Mouse (Mus musculus) intestine, embryonic 15.5 days (tissue): ENCODE measurements around the gene Olfr281. TPM values are rescaled to one million over a fixed set of nuclear protein-coding genes. Genes with fewer than 3 reads are reported as not detected.
"Not testable (repeated sequence)": the region's sequence is repeated elsewhere in the genome, so short reads cannot be mapped to it uniquely, and the experiment has no call there.

Experiments used
- ATAC-seq: fragments of 200-750 bp; cut with Nextera tagmentation; 2 replicates; pipeline ENCODE4 v1.8.0; 2017; ENCODE audit warnings: moderate TSS enrichment, moderate library complexity
- H3K27ac ChIP-seq: fragments of 300-500 bp; sonication (generic); 2 replicates; pipeline ENCODE4 v1.5.1; 2015; ENCODE audit warnings: mild to moderate bottlenecking, inconsistent platforms
- H3K27me3 ChIP-seq: fragments of 300-500 bp; sonication (generic); replicated peaks from 2 replicates; pipeline ENCODE4 v1.6.1; 2015; ENCODE audit warnings: inconsistent platforms
- H3K36me3 ChIP-seq: fragments of 300-500 bp; sonication (generic); 2 replicates; pipeline ENCODE4 v1.6.1; 2015; ENCODE audit warnings: inconsistent platforms
- H3K4me1 ChIP-seq: fragments of 300-500 bp; sonication (generic); replicated peaks from 2 replicates; pipeline ENCODE4 v1.6.1; 2015; ENCODE audit warnings: inconsistent platforms
- H3K4me2 ChIP-seq: fragments of 300-500 bp; sonication (generic); replicated peaks from 2 replicates; pipeline ENCODE4 v1.6.1; 2015; ENCODE audit warnings: mild to moderate bottlenecking, inconsistent platforms
- H3K4me3 ChIP-seq: fragments of 300-500 bp; sonication (generic); replicated peaks from 2 replicates; pipeline ENCODE4 v1.5.1; 2015; ENCODE audit warnings: inconsistent platforms
- H3K9ac ChIP-seq: fragments of 300-500 bp; sonication (generic); 2 replicates; pipeline ENCODE4 v1.6.1; 2015; ENCODE audit warnings: inconsistent platforms
- H3K9me3 ChIP-seq: fragments of 300-500 bp; sonication (generic); 2 replicates; pipeline ENCODE4 v1.6.1; 2016; ENCODE audit warnings: inconsistent platforms
- WGBS: fragments of 180-500 bp; shearing (Covaris S2); methylation state at CpG from one replicate; pipeline ENCODE4 v1.1.7; 2015; 5-methylcytosine and 5-hydroxymethylcytosine counted together
- polyA plus RNA-seq: library from polyadenylated mRNA; unstranded; fragments of >200 nt; fragmentation: Nextera tagmentation; extraction: Ambion mirVana; gene quantifications from 2 replicates; pipeline ENCODE4 v1.2.1, GENCODE M21; 2015

Gene Olfr281
- not detected in 2 replicates for polyA plus RNA-seq

DNA sequence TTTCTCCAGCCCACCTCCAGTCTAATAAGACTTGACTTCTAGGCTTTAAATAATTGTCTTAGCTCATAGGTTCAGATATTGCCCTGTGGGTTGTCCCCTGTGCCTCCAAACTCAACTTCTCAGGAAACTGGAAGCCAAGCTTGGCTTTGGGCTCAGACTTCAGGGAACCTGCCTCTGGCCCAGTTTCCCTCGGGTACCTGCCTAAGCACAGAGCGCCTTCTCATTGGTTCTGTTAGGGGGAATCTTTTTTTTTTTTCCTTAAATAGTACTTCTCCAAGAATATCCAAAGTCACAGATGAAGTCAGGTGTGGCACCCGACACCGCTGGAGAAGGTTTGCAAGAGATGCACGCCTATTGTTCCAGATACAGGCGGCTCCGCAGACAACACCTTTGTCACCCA lies at the start of gene Olfr281:
Olfr281 (plus strand) TSS at position 301 of the 400 bp plus-strand sequence.
- Histone ChIP-seq H3K4me3 (no peak within 1 kb of the TSS), H3K27ac (no peak within 1 kb of the TSS), H3K36me3 (no peaks in the 10 kb centered on the region), H3K27me3 (no peaks in the 10 kb centered on the region; the same call in 1 of the 2 replicates), H3K9me3 (no peaks in the 10 kb centered on the region), H3K4me2 (no peak within 1 kb of the TSS), H3K4me1 (no peaks in the 10 kb centered on the region), H3K9ac (no peak within 1 kb of the TSS)
- WGBS, result 89% methylated on average over 7 of the region's 7 CpGs
- no peak for ATAC-seq

DNA sequence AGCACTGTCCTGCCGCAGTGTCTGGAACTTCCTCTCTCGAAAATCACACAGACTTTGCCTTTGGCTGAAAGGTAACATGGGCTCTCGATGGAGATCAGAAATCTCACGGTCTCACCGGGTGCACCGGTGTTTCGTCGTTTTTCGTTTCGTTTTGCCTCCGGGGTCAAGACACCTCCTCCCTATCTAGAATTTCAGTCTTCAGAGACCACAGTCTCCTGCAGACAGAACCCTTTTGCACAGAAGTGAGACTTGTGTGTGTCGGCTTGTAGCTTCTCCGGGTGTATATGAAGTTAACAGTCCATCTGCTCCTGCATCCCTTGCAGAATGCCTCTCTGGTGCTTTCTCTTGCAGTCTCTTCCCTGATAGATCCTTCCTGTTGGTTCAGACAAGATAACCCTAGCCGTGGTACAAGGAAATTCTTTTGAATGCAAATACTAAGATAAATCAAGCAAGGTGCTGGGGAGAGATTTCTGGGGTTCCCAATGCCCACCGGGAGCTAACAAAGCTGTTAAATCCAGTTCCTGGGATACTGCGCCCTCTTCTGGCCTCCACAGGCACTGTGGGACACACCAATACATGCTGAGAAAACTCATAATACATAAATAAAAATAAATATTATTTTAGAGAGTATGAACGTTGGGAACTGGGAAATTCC lies 43.9 kb upstream of the Olfr281 start:
- no peaks in the 10 kb centered on the region for H3K27me3 ChIP-seq
- no peak overlapping the region for H3K27ac ChIP-seq
- H3K9me3 ChIP-seq, result no peaks in the 10 kb centered on the region
- whole genome bisulfite sequencing, result 73% methylated on average over 17 of the region's 17 CpGs
- no peak overlapping the region for H3K4me3 ChIP-seq
- no peak overlapping the region for H3K9ac ChIP-seq
- H3K4me1 ChIP-seq, result no peaks in the 10 kb centered on the region
- no peak overlapping the region for H3K4me2 ChIP-seq
- no peak for ATAC-seq
- H3K36me3 ChIP-seq, result no peaks in the 10 kb centered on the region

DNA sequence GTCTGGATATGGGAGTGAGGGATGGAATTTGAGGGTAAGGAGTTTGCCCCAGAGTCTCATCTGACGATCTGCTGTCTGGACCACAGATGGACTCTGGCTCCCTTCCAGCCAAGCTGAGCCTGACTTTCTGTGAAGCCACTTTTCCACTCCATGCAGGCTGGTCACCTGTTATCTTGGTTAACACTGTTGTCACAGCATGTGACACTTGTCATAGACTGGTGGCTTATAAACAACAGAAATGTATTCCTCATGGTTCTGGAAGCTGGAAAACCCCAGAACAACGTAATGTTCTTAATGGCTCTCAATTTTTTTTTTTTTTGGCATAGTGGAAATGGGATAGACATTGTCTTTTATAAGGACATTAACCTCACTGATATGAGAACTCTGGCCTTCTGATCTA lies 42.8 kb upstream of the Olfr281 start:
- Histone ChIP-seq H3K27me3 (no peaks in the 10 kb centered on the region), H3K9me3 (no peaks in the 10 kb centered on the region), H3K4me3 (no peak overlapping the region), H3K9ac (no peak overlapping the region), H3K4me1 (no peaks in the 10 kb centered on the region), H3K4me2 (no peak overlapping the region), H3K27ac (no peak overlapping the region), H3K36me3 (no peaks in the 10 kb centered on the region)
- ATAC-seq, result no peak
- 87% methylated on average over 2 of the region's 2 CpGs for WGBS

DNA sequence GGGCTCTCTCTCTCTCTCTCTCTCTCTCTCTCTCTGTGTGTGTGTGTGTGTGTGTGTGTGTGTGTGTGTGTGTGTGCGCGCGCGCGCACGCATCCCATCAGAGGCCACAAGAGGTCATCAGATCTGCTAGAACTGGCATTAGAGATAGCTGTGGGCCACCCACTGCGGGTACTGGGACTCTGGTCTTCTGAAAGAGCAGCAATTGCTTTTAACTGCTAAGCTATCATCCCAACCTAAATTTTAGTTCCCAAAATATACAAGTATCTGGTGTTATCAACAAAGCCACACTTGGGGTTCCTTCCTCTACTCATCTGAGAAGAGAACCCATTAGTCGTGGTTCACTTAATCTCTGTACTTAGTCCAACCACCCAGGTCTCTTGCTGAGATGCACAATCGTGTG lies 42.1 kb upstream of the Olfr281 start:
- 94% methylated on average over 9 of the region's 9 CpGs for WGBS
- H3K9ac ChIP-seq, result no peak overlapping the region
- no peak for ATAC-seq

DNA sequence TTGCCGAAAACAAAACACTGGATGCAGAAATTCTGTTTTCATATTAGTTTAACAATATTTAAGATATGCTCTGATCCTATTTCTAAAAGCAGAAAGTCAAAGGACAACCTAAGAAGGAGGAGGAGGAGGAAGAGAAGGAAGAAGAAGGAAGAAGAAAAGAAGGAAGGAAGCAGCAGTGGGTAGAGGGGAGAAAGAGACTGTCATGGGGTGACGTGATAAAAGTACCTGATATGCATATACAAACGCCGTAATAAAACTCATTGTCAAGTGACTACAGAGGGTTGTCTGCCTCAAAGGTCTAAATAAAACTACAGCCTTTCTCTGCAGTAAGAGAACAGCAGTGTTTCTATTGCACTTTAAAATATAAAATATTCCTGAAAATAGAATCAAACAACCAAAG lies 36.4 kb upstream of the Olfr281 start:
- no peak for ATAC-seq
- Histone ChIP-seq H3K9ac (no peak overlapping the region), H3K4me2 (no peak overlapping the region), H3K27me3 (no peaks in the 10 kb centered on the region), H3K27ac (no peak overlapping the region), H3K4me1 (no peaks in the 10 kb centered on the region), H3K36me3 (no peaks in the 10 kb centered on the region), H3K9me3 (no peaks in the 10 kb centered on the region), H3K4me3 (no peak overlapping the region)
- WGBS, result 68% methylated on average over 4 of the region's 4 CpGs

More for the DNA sequence above, 42.1 kb upstream of the Olfr281 start:
- no peaks in the 10 kb centered on the region for H3K9me3 ChIP-seq
- no peaks in the 10 kb centered on the region for H3K4me1 ChIP-seq
- no peaks in the 10 kb centered on the region for H3K36me3 ChIP-seq
- no peak overlapping the region for H3K4me3 ChIP-seq
- no peaks in the 10 kb centered on the region for H3K27me3 ChIP-seq
- no peak overlapping the region for H3K4me2 ChIP-seq
- no peak overlapping the region for H3K27ac ChIP-seq

DNA sequence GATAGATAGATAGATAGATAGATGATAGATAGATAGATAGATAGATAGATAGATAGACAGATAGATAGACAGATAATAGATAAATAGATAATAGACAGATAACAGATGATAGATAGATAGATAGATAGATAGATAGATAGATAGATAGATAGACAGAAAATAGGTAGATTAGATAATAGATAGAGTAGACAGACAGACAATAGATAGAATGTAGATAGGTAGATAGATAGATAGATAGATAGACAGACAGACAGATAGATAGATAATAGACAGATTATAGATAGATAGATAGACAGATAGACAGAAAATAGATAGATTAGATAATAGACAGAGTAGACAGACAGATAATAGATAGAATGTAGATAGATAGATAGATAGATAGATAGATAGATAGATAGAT lies 35.6 kb upstream of the Olfr281 start:
- not testable (repeated sequence) for H3K9me3 ChIP-seq, H3K4me2 ChIP-seq, H3K4me1 ChIP-seq, H3K27me3 ChIP-seq, H3K27ac ChIP-seq, ATAC-seq, H3K36me3 ChIP-seq, H3K4me3 ChIP-seq, H3K9ac ChIP-seq

DNA sequence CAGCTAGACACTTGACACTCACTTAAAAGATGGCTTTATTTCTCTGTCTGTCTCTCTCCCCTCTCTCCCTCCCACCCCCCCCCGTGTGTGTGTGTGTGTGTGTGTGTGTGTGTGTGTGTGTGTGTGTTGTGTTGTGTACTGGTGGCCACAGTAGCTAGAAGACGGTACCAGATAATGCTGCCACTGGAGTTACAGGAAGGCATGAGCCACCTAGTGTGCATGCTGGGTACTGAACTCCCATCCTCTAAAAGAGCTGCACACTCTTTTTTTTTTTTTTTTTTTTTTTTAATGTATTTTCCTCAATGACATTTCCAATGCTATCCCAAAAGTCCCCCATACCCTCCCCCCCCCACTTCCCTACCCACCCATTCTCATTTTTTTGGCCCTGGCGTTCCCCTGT lies 35.1 kb upstream of the Olfr281 start:
- H3K4me3 ChIP-seq, H3K9me3 ChIP-seq, H3K4me2 ChIP-seq, H3K4me1 ChIP-seq, H3K27ac ChIP-seq, ATAC-seq, H3K9ac ChIP-seq, H3K36me3 ChIP-seq, H3K27me3 ChIP-seq: not testable (repeated sequence)
- 24% methylated on average over 3 of the region's 3 CpGs for WGBS

DNA sequence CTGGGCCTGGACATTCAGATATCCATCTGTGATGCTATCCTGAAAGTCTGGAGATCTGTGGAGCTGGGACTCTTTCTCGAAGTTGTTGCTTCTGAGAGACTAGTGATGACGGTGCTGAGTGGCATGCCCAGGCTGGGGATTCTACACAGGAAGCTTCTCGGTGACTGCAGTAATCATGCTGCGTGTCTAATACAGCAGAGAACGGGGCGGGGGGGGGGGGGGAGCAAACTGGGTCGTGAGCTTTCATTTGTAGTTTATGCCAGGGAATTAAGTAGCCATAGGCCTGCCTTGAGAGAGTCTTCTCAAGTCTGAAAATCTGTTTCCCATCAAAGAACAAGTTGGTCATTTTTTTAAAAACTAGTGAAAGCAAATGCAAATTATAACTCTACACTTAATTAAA lies 34.3 kb upstream of the Olfr281 start:
- H3K27me3 ChIP-seq, result no peaks in the 10 kb centered on the region
- H3K36me3 ChIP-seq, result no peaks in the 10 kb centered on the region
- ATAC-seq, result no peak
- 70% methylated on average over 7 of the region's 7 CpGs for WGBS
- H3K9me3 ChIP-seq, result no peaks in the 10 kb centered on the region
- no peak overlapping the region for H3K27ac ChIP-seq
- H3K4me3 ChIP-seq, result no peak overlapping the region
- H3K4me1 ChIP-seq, result no peaks in the 10 kb centered on the region
- no peak overlapping the region for H3K4me2 ChIP-seq
- no peak overlapping the region for H3K9ac ChIP-seq

DNA sequence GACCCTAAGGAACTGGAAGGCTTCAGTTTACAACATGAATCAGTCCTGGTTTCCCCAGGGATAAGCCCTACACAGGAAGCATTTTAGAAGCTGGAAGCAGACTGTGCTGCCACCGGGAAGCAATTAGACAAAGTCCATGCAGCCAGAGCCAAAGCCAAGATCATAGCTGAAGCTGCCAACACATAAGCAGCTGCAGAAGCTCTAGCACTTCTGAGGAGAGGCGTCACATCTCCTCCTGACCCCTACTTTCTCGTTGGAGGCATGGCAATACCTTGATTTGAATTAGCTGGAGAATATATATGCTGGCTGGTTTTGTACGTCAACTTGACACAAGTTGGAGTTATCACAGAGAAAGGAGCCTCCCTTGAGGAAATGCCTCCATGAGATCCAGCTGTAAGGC lies 31.5 kb upstream of the Olfr281 start:
- 52% methylated on average over 4 of the region's 4 CpGs for WGBS

DNA sequence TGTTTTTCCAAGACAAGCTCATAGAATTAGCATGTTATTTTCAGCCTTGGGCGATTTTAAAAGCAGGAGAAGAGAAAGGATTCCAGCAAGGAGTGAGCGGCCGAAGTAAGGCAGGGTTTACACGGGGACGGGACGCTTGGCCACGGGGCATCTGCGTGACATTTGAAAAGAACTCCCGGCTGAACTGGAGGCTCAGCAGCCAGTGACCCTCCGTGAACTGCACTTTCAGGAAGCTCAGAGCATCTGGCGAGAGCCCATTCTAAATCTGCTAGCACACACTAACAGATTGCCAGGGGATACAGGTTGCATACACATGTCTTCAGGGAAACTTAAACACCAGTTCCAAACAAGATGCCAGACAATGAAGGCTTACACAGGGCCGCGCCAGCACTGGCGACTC lies 28.1 kb upstream of the Olfr281 start:
- Histone ChIP-seq H3K4me1 (0 out of 2 replicates have a peak, but pooled peaks cover 5% of the 10 kb centered on the region), H3K36me3 (no peaks in the 10 kb centered on the region), H3K9me3 (no peaks in the 10 kb centered on the region), H3K4me3 (no peak overlapping the region), H3K9ac (no peak overlapping the region), H3K27me3 (no peaks in the 10 kb centered on the region), H3K27ac (no peak overlapping the region), H3K4me2 (peak overlapping the region; percentile 9; the same call in 1 of the 2 replicates)
- 44% methylated on average over 14 of the region's 14 CpGs for WGBS
- ATAC-seq, result 0 out of 2 replicates have a peak, but pooled peaks have one; percentile 10

More for the DNA sequence above, 31.5 kb upstream of the Olfr281 start:
- Histone ChIP-seq H3K4me2 (no peak overlapping the region), H3K27ac (no peak overlapping the region), H3K4me1 (0 out of 2 replicates have a peak, but pooled peaks cover 5% of the 10 kb centered on the region), H3K9me3 (no peaks in the 10 kb centered on the region), H3K27me3 (no peaks in the 10 kb centered on the region), H3K4me3 (no peak overlapping the region), H3K9ac (no peak overlapping the region), H3K36me3 (no peaks in the 10 kb centered on the region)
- no peak for ATAC-seq

DNA sequence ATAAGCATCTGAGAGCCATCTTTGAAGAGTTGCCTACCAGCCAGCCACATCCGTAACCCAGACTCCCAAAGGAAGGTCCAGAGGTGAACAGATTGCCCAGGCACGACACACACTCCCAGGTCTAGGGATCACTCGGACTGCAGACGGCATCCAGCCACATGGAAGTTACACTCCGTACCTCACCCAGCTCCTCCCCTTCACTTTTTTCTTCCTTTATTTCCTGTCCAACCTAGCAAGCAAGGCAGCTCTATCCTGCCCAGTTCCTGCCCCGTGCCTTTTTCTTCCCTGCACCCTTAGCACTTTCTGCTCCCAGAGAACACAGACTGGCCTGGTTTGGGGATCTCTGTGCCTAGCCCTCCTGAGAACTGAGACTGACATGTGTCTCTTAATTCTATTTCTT lies 27.6 kb upstream of the Olfr281 start:
- H3K9me3 ChIP-seq, result no peaks in the 10 kb centered on the region
- peak overlapping the region; percentile 58; the same call in 1 of the 2 replicates for H3K27ac ChIP-seq
- H3K9ac ChIP-seq, result no peak overlapping the region
- H3K4me1 ChIP-seq, result 0 out of 2 replicates have a peak, but pooled peaks cover 5% of the 10 kb centered on the region
- H3K27me3 ChIP-seq, result no peaks in the 10 kb centered on the region
- H3K36me3 ChIP-seq, result no peaks in the 10 kb centered on the region
- H3K4me2 ChIP-seq, result peak overlapping the region; percentile 9; the same call in 1 of the 2 replicates
- 23% methylated on average over 6 of the region's 6 CpGs for WGBS
- peak; percentile 90 for ATAC-seq
- no peak overlapping the region for H3K4me3 ChIP-seq

DNA sequence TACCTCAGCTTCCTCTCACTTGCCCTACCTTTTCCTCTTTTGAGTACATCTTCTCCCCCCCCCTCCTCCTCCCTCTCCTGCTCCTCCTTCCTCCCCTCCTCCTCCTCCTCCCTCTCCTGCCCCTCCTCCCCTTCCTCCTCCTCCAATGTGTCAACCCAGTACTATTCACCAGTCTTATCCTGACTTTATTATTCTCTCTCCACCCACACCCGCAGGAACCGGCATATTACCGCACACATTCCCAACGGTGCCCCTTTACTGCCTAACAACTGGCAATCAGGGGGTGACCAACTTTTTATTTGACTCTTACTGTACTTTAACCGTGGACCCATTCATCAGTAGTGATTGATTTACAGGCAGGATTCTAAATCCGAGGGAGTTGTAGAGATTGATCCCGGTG lies 27.2 kb upstream of the Olfr281 start:
- peak overlapping the region; percentile 9; the same call in 1 of the 2 replicates for H3K4me2 ChIP-seq
- WGBS, result 52% methylated on average over 7 of the region's 7 CpGs
- H3K4me1 ChIP-seq, result 0 out of 2 replicates have a peak, but pooled peaks cover 5% of the 10 kb centered on the region
- H3K4me3 ChIP-seq, result no peak overlapping the region
- no peaks in the 10 kb centered on the region for H3K27me3 ChIP-seq
- no peak overlapping the region for H3K9ac ChIP-seq
- no peaks in the 10 kb centered on the region for H3K9me3 ChIP-seq
- ATAC-seq, result peak; percentile 96
- peak overlapping the region; percentile 58; the same call in 1 of the 2 replicates for H3K27ac ChIP-seq
- no peaks in the 10 kb centered on the region for H3K36me3 ChIP-seq

DNA sequence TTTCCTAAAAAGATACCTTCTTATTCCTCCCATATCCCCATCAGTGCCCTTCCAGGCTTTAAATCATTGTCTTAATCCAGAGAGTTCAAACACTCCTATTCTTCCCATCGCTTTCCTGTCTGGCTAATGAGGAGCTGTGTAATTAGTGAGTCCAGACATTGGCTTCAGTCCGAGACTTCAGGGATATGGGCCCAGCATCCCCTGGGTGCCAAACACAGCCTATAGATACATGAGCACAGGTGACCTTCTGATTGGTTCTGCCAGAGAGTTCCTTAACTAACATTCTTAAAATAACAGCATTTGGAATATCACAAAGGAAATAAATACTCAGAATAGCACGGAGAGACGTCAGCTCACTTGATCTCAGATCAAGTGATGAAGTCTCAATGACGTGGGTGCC lies 21.5 kb upstream of the Olfr281 start, which contains the start of gene Olfr282:
Olfr282 (plus strand) TSS at position 301 of the 400 bp plus-strand sequence.
- H3K27me3 ChIP-seq, H3K36me3 ChIP-seq, H3K4me1 ChIP-seq, H3K4me2 ChIP-seq, ATAC-seq, H3K4me3 ChIP-seq, H3K9me3 ChIP-seq, H3K27ac ChIP-seq, H3K9ac ChIP-seq: not testable (repeated sequence)
- WGBS, result 82% methylated on average over 5 of the region's 5 CpGs
